Mouse (Mus musculus) cerebellum, adult (tissue): ENCODE results near the gene Gm21812.
"Not testable (repeated sequence)": the region's sequence is repeated elsewhere in the genome, so short reads cannot be mapped to it uniquely, and the experiment has no call there.

Source experiments
- ATAC-seq: cut with Nextera tagmentation; 2 replicates; pipeline ENCODE4 v1.9.2; 2017; ENCODE audit warnings: mild to moderate bottlenecking, moderate library complexity, mixed read lengths; ENCODE audit not compliant: insufficient number of reproducible peaks, low FRiP score, low TSS enrichment

Gene Gm21812

DNA sequence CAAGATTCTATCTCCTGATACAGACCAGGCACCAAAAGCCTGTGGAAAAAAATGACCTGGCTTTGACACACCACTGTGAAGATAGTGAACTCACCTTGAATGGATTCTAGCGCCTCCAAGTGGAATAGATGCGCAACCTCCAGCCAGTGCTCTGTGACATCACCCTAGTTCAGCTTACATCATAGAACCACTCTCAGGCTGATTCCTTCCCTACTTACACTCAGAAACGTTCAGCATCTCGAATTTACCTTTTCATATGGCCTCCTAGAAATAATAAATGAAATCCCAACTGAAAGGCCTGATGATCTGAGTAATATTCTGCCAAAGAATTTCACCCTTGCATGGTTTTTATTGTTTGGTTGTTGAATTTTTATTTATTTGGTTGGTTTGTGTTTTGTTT, at the start of gene Gm21812:
Gene Gm21812 (minus strand): TSS at position 101 of the 400 bp plus-strand sequence.
- not testable (repeated sequence) for ATAC-seq
